Mouse (Mus musculus) intestine, embryonic 16.5 days (tissue): ENCODE measurements around the gene Sox5. TPM values are rescaled to one million over a fixed set of nuclear protein-coding genes. Genes with fewer than 3 reads are reported as not detected.

Experiments
- ATAC-seq: fragments of 200-750 bp; cut with Nextera tagmentation; 2 replicates; pipeline ENCODE4 v1.8.0; 2017; ENCODE audit warnings: moderate TSS enrichment, moderate library complexity
- H3K27ac ChIP-seq: fragments of 300-500 bp; sonication (generic); 2 replicates; pipeline ENCODE4 v1.5.1; 2014; ENCODE audit warnings: mild to moderate bottlenecking, low read length
- H3K27me3 ChIP-seq: fragments of 300-500 bp; sonication (generic); replicated peaks from 2 replicates; pipeline ENCODE4 v1.6.1; 2014; ENCODE audit warnings: low read length, control low read depth, mixed read lengths; ENCODE audit not compliant: control insufficient read depth, insufficient read depth
- H3K36me3 ChIP-seq: fragments of 300-500 bp; sonication (generic); 2 replicates; pipeline ENCODE4 v1.6.1; 2014; ENCODE audit warnings: low read length, control low read depth; ENCODE audit not compliant: control insufficient read depth, insufficient read depth
- H3K4me1 ChIP-seq: fragments of 300-500 bp; sonication (generic); 2 replicates; pipeline ENCODE4 v1.6.1; 2014; ENCODE audit warnings: low read length, control low read depth, mixed read lengths; ENCODE audit not compliant: control insufficient read depth, insufficient read depth
- H3K4me2 ChIP-seq: fragments of 300-500 bp; sonication (generic); 2 replicates; pipeline ENCODE4 v1.6.1; 2014; ENCODE audit warnings: low read depth, low read length, control low read depth
- H3K4me3 ChIP-seq: fragments of 300-500 bp; sonication (generic); 2 replicates; pipeline ENCODE4 v1.5.1; 2014; ENCODE audit warnings: mild to moderate bottlenecking, low read length
- H3K9ac ChIP-seq: fragments of 300-500 bp; sonication (generic); 2 replicates; pipeline ENCODE4 v1.6.1; 2014; ENCODE audit warnings: low read depth, low read length
- H3K9me3 ChIP-seq: fragments of 300-500 bp; sonication (generic); 2 replicates; pipeline ENCODE4 v1.6.1; 2016; ENCODE audit warnings: low read length, control low read depth; ENCODE audit not compliant: control insufficient read depth
- WGBS: fragments of 180-500 bp; shearing (Covaris S2); extraction: QIAGEN DNeasy Blood & Tissue Kit; methylation state at CpG from one replicate; pipeline ENCODE4 v1.1.7; 2014; 5-methylcytosine and 5-hydroxymethylcytosine counted together
- polyA plus RNA-seq: library from polyadenylated mRNA; unstranded; fragments of >200 nt; fragmentation: Nextera tagmentation; extraction: Ambion mirVana; gene quantifications from 2 replicates; pipeline ENCODE4 v1.2.1, GENCODE M21; 2015

Gene Sox5
- polyA plus RNA-seq, 1 experiment from 2014 or later, result 14.3 TPM

GRCm38 (mm10) chr6:143868155-143868685 lies 913.6 kb downstream of the Sox5 start:
- Histone ChIP-seq H3K36me3 (no peaks in the 10 kb centered on the region), H3K27me3 (no peaks in the 10 kb centered on the region), H3K9me3 (no peaks in the 10 kb centered on the region), H3K27ac (no peak overlapping the region), H3K4me3 (no peak overlapping the region), H3K9ac (no peak overlapping the region), H3K4me1 (no peaks in the 10 kb centered on the region), H3K4me2 (no peak overlapping the region)
- WGBS, result 75% methylated on average over 3 of the region's 3 CpGs
- no peak for ATAC-seq

GRCm38 (mm10) chr6:143867029-143867428 lies 914.7 kb downstream of the Sox5 start:
- no peak overlapping the region for H3K27ac ChIP-seq

GRCm38 (mm10) chr6:143866566-143866965 lies 915.2 kb downstream of the Sox5 start:
- H3K4me3 ChIP-seq, result no peak overlapping the region
- no peak for ATAC-seq

More at GRCm38 (mm10) chr6:143867029-143867428, 914.7 kb downstream of the Sox5 start:
- Histone ChIP-seq H3K4me2 (no peak overlapping the region), H3K9me3 (no peaks in the 10 kb centered on the region), H3K9ac (no peak overlapping the region), H3K27me3 (no peaks in the 10 kb centered on the region), H3K36me3 (no peaks in the 10 kb centered on the region), H3K4me1 (no peaks in the 10 kb centered on the region), H3K4me3 (no peak overlapping the region)
- ATAC-seq, result no peak
- 43% methylated on average over 5 of the region's 5 CpGs for WGBS

GRCm38 (mm10) chr6:143862611-143863110 lies 919.1 kb downstream of the Sox5 start:
- ATAC-seq, result no peak
- H3K36me3 ChIP-seq, result no peaks in the 10 kb centered on the region
- no peak overlapping the region for H3K4me2 ChIP-seq
- H3K9me3 ChIP-seq, result no peaks in the 10 kb centered on the region
- no peaks in the 10 kb centered on the region for H3K4me1 ChIP-seq
- no peak overlapping the region for H3K9ac ChIP-seq
- no peaks in the 10 kb centered on the region for H3K27me3 ChIP-seq
- H3K4me3 ChIP-seq, result no peak overlapping the region
- WGBS, result 41% methylated on average over 6 of the region's 6 CpGs
- H3K27ac ChIP-seq, result no peak overlapping the region

More at GRCm38 (mm10) chr6:143866566-143866965, 915.2 kb downstream of the Sox5 start:
- Histone ChIP-seq H3K4me2 (no peak overlapping the region), H3K9ac (no peak overlapping the region), H3K27ac (no peak overlapping the region), H3K36me3 (no peaks in the 10 kb centered on the region), H3K27me3 (no peaks in the 10 kb centered on the region), H3K4me1 (no peaks in the 10 kb centered on the region), H3K9me3 (no peaks in the 10 kb centered on the region)
- 52% methylated on average over 9 of the region's 9 CpGs for WGBS

- no peaks in the 10 kb centered on the region for H3K36me3 ChIP-seq
- 57% methylated on average over 7 of the region's 7 CpGs for whole genome bisulfite sequencing
- no peak overlapping the region for H3K9ac ChIP-seq
- H3K27me3 ChIP-seq, result no peaks in the 10 kb centered on the region
- H3K9me3 ChIP-seq, result no peaks in the 10 kb centered on the region
- no peak overlapping the region for H3K27ac ChIP-seq
- no peak overlapping the region for H3K4me2 ChIP-seq
- H3K4me3 ChIP-seq, result no peak overlapping the region
- no peak for ATAC-seq
- peaks cover 3% of the 10 kb centered on the region; the same call in 1 of the 2 replicates for H3K4me1 ChIP-seq
These were observed 921.7 kb downstream of the Sox5 start for GRCm38 (mm10) chr6:143860036-143860435.

- H3K4me3 ChIP-seq, result no peak overlapping the region
- H3K9ac ChIP-seq, result no peak overlapping the region
- WGBS, result 70% methylated on average over 15 of the region's 15 CpGs
- no peaks in the 10 kb centered on the region for H3K27me3 ChIP-seq
- no peaks in the 10 kb centered on the region for H3K36me3 ChIP-seq
- no peaks in the 10 kb centered on the region for H3K9me3 ChIP-seq
- H3K27ac ChIP-seq, result no peak overlapping the region
- H3K4me2 ChIP-seq, result no peak overlapping the region
- H3K4me1 ChIP-seq, result peaks cover 3% of the 10 kb centered on the region; the same call in 1 of the 2 replicates
- no peak for ATAC-seq
These were observed 922.2 kb downstream of the Sox5 start for GRCm38 (mm10) chr6:143859535-143859934.

- peaks cover 3% of the 10 kb centered on the region; the same call in 1 of the 2 replicates for H3K4me1 ChIP-seq
- H3K27me3 ChIP-seq, result no peaks in the 10 kb centered on the region
- H3K9ac ChIP-seq, result no peak overlapping the region
- no peaks in the 10 kb centered on the region for H3K9me3 ChIP-seq
- H3K27ac ChIP-seq, result no peak overlapping the region
- no peak for ATAC-seq
- H3K4me3 ChIP-seq, result no peak overlapping the region
- H3K4me2 ChIP-seq, result no peak overlapping the region
- H3K36me3 ChIP-seq, result no peaks in the 10 kb centered on the region
- WGBS, result 94% methylated on average over 2 of the region's 2 CpGs
These were observed 923.2 kb downstream of the Sox5 start for GRCm38 (mm10) chr6:143858551-143858950.

- 86% methylated on average over 7 of the region's 7 CpGs for WGBS
- peaks cover 3% of the 10 kb centered on the region; the same call in 1 of the 2 replicates for H3K4me1 ChIP-seq
These were observed 924.4 kb downstream of the Sox5 start for GRCm38 (mm10) chr6:143857376-143857775.

GRCm38 (mm10) chr6:143855421-143855820 lies 926.4 kb downstream of the Sox5 start:
- Histone ChIP-seq H3K4me1 (peaks cover 3% of the 10 kb centered on the region; the same call in 1 of the 2 replicates), H3K4me2 (no peak overlapping the region), H3K9me3 (no peaks in the 10 kb centered on the region), H3K27me3 (no peaks in the 10 kb centered on the region), H3K4me3 (no peak overlapping the region), H3K36me3 (no peaks in the 10 kb centered on the region), H3K9ac (no peak overlapping the region), H3K27ac (no peak overlapping the region)
- 35% methylated on average over 12 of the region's 12 CpGs for WGBS
- ATAC-seq, result no peak

More at GRCm38 (mm10) chr6:143857376-143857775, 924.4 kb downstream of the Sox5 start:
- H3K9me3 ChIP-seq, result no peaks in the 10 kb centered on the region
- no peaks in the 10 kb centered on the region for H3K27me3 ChIP-seq
- H3K4me3 ChIP-seq, result no peak overlapping the region
- ATAC-seq, result no peak
- no peak overlapping the region for H3K4me2 ChIP-seq
- H3K9ac ChIP-seq, result no peak overlapping the region
- no peak overlapping the region for H3K27ac ChIP-seq
- H3K36me3 ChIP-seq, result no peaks in the 10 kb centered on the region

- Histone ChIP-seq H3K4me3 (no peak overlapping the region), H3K9me3 (no peaks in the 10 kb centered on the region), H3K4me2 (no peak overlapping the region), H3K36me3 (no peaks in the 10 kb centered on the region), H3K27me3 (no peaks in the 10 kb centered on the region), H3K4me1 (peaks cover 3% of the 10 kb centered on the region; the same call in 1 of the 2 replicates), H3K9ac (no peak overlapping the region), H3K27ac (no peak overlapping the region)
- ATAC-seq, result no peak
- WGBS, result 60% methylated on average over 3 of the region's 3 CpGs
These were observed 927.7 kb downstream of the Sox5 start for GRCm38 (mm10) chr6:143854031-143854430.
